Mouse (Mus musculus) heart, adult 2 months (tissue): ENCODE measurements at regions not wholly inside any gene's neighbourhood (a gene's known extent, or its start where the extent isn't known, plus 50 kb on each side); places are given as distances from the start of the nearest gene placed in this dataset.

Experiments
- DNase-seq, 2 experiments: peaks; one replicate each; pipeline ENCODE4 v3.0.0; 2021
- H3K27ac ChIP-seq: fragments of 200-600 bp; 2 replicates; pipeline ENCODE4 v1.8.1; 2022
- H3K27me3 ChIP-seq: fragments of 200-500 bp; 2 replicates; pipeline ENCODE4 v1.6.1; 2012; ENCODE audit warnings: mild to moderate bottlenecking, low read length, inconsistent platforms, mixed read lengths; ENCODE audit not compliant: control insufficient read depth, insufficient read depth
- H3K36me3 ChIP-seq: fragments of 200-500 bp; 2 replicates; pipeline ENCODE4 v1.6.1; 2012; ENCODE audit warnings: low read length, inconsistent platforms; ENCODE audit not compliant: control insufficient read depth, insufficient read depth
- H3K4me1 ChIP-seq: fragments of 200-500 bp; 2 replicates; pipeline ENCODE4 v1.6.1; 2011; ENCODE audit warnings: low read length; ENCODE audit not compliant: control insufficient read depth, insufficient read depth
- H3K4me3 ChIP-seq: fragments of 200-600 bp; 2 replicates; pipeline ENCODE4 v1.8.1; 2022
- H3K79me2 ChIP-seq: fragments of 200-500 bp; replicated peaks from 2 replicates; pipeline ENCODE4 v1.6.1; 2012; ENCODE audit warnings: mild to moderate bottlenecking, inconsistent platforms, low read length, moderate library complexity, mixed read lengths; ENCODE audit not compliant: control insufficient read depth, insufficient read depth
- H3K9ac ChIP-seq: fragments of 200-500 bp; 2 replicates; pipeline ENCODE4 v1.6.1; 2012; ENCODE audit warnings: low read depth, mild to moderate bottlenecking, control low read depth, inconsistent platforms, low read length, mixed read lengths
- CTCF ChIP-seq: fragments of 200-600 bp; IDR thresholded peaks from 2 replicates; pipeline ENCODE4 v1.8.1; 2022; ENCODE audit warnings: antibody characterized with exemption, mild to moderate bottlenecking, moderate library complexity
- EP300 ChIP-seq: fragments of 200-500 bp; IDR thresholded peaks from 2 replicates; pipeline ENCODE4 v1.6.1; 2011; ENCODE audit warnings: low read depth, low read length, control low read depth; ENCODE audit not compliant: insufficient read depth
- POLR2A ChIP-seq: fragments of 200-500 bp; IDR thresholded peaks from 2 replicates; pipeline ENCODE4 v1.6.1; 2011; ENCODE audit warnings: mild to moderate bottlenecking, low read depth, low read length, control low read depth; ENCODE audit not compliant: insufficient read depth
- WGBS: fragments of 180-500 bp; shearing (Covaris S2); methylation state at CpG from one replicate; pipeline ENCODE4 v1.1.7; 2018; 5-methylcytosine and 5-hydroxymethylcytosine counted together
- intact Hi-C: fragments of 180-260 bp; cut with DNase I; formaldehyde crosslinking; loops from one replicate; pipeline ENCODE4 v1.15.1; 2025

GRCm38 (mm10) chr14:71257650-71258049 lies 658.0 kb upstream of the Fam160b2 start:
- TF ChIP-seq POLR2A (no peak), CTCF (no peak)
- intact Hi-C loops, result no loop called here
- no peak overlapping the region for H3K27ac ChIP-seq

GRCm38 (mm10) chr14:71254207-71254606 lies 654.6 kb upstream of the Fam160b2 start:
- no peaks in the 10 kb centered on the region for H3K27me3 ChIP-seq
- H3K36me3 ChIP-seq, result no peaks in the 10 kb centered on the region
- no peak overlapping the region for H3K9ac ChIP-seq
- no peak for TF ChIP-seq CTCF
- WGBS, result 85% methylated on average over 1 of the region's 1 CpGs
- no peak overlapping the region for H3K27ac ChIP-seq
- H3K4me3 ChIP-seq, result no peak overlapping the region
- no peak for DNase-seq
- no peaks in the 10 kb centered on the region for H3K4me1 ChIP-seq
- intact Hi-C loops, result no loop called here
- H3K79me2 ChIP-seq, result no peaks in the 10 kb centered on the region

More at GRCm38 (mm10) chr14:71257650-71258049, 658.0 kb upstream of the Fam160b2 start:
- WGBS, result 82% methylated on average over 4 of the region's 4 CpGs
- Histone ChIP-seq H3K36me3 (no peaks in the 10 kb centered on the region), H3K9ac (no peak overlapping the region), H3K4me1 (no peaks in the 10 kb centered on the region), H3K27me3 (no peaks in the 10 kb centered on the region), H3K79me2 (no peaks in the 10 kb centered on the region), H3K4me3 (no peak overlapping the region)
- no peak for DNase-seq

GRCm38 (mm10) chr14:71252136-71252535 lies 652.5 kb upstream of the Fam160b2 start:
- TF ChIP-seq POLR2A (no peak), EP300 (no peak), CTCF (no peak)
- intact Hi-C loops, result no loop called here
- 84% methylated on average over 3 of the region's 3 CpGs for WGBS

GRCm38 (mm10) chr14:71251116-71251515 lies 651.5 kb upstream of the Fam160b2 start:
- intact Hi-C loops, result no loop called here
- Histone ChIP-seq H3K4me3 (no peak overlapping the region), H3K27ac (no peak overlapping the region), H3K27me3 (no peaks in the 10 kb centered on the region), H3K4me1 (no peaks in the 10 kb centered on the region), H3K9ac (no peak overlapping the region), H3K36me3 (no peaks in the 10 kb centered on the region), H3K79me2 (no peaks in the 10 kb centered on the region)
- WGBS, result 94% methylated on average over 1 of the region's 1 CpGs
- DNase-seq, result no peak
- TF ChIP-seq CTCF, result no peak
- no peak for TF ChIP-seq EP300
- TF ChIP-seq POLR2A, result no peak

More at GRCm38 (mm10) chr14:71252136-71252535, 652.5 kb upstream of the Fam160b2 start:
- Histone ChIP-seq H3K9ac (no peak overlapping the region), H3K4me3 (no peak overlapping the region), H3K4me1 (no peaks in the 10 kb centered on the region), H3K79me2 (no peaks in the 10 kb centered on the region), H3K27ac (no peak overlapping the region), H3K36me3 (no peaks in the 10 kb centered on the region), H3K27me3 (no peaks in the 10 kb centered on the region)
- DNase-seq, result no peak

- WGBS, result 51% methylated on average over 7 of the region's 7 CpGs
- Histone ChIP-seq H3K9ac (no peak overlapping the region), H3K27me3 (no peaks in the 10 kb centered on the region), H3K4me3 (no peak overlapping the region), H3K27ac (no peak overlapping the region), H3K36me3 (no peaks in the 10 kb centered on the region), H3K79me2 (no peaks in the 10 kb centered on the region), H3K4me1 (no peaks in the 10 kb centered on the region)
- intact Hi-C loops, result no loop called here
- DNase-seq, result no peak
- TF ChIP-seq EP300, result no peak
- TF ChIP-seq POLR2A, result no peak
- no peak for TF ChIP-seq CTCF
Measured at GRCm38 (mm10) chr14:71249387-71249965, 649.8 kb upstream of the Fam160b2 start.

- TF ChIP-seq EP300 (no peak), CTCF (no peak), POLR2A (no peak)
- Histone ChIP-seq H3K79me2 (no peaks in the 10 kb centered on the region), H3K9ac (no peak overlapping the region), H3K4me3 (no peak overlapping the region), H3K36me3 (no peaks in the 10 kb centered on the region), H3K4me1 (no peaks in the 10 kb centered on the region), H3K27me3 (no peaks in the 10 kb centered on the region), H3K27ac (no peak overlapping the region)
- 85% methylated on average over 2 of the region's 2 CpGs for WGBS
- intact Hi-C loops, result no loop called here
- no peak for DNase-seq
Measured at GRCm38 (mm10) chr14:71248534-71248933, 648.9 kb upstream of the Fam160b2 start.
